Mouse (Mus musculus): Measurements from ENCODE around the gene Nudt16. TPM values are rescaled to one million over a fixed set of nuclear protein-coding genes. Genes with fewer than 3 reads are reported as not detected.

Nudt16 gene
- polyA plus RNA-seq, 1 experiment from 2014 or later: 26.3 TPM

Other genes starting within 250 kb of the Nudt16 start
- gene Mrpl3, start 78.6 kb downstream of the Nudt16 start, polyA plus RNA-seq (2015; fragmentation: Nextera tagmentation; extraction: Ambion mirVana): 99.1 and 105 TPM in 2 replicates
- not detected in 2 replicates for gene 1700080E11Rik, start 13.3 kb upstream of the Nudt16 start, polyA plus RNA-seq (2015; fragmentation: Nextera tagmentation; extraction: Ambion mirVana)

All from midbrain, embryonic 13.5 days (tissue).